Mouse (Mus musculus): ENCODE measurements at regions not wholly inside any gene's neighbourhood (a gene's known extent, or its start where the extent isn't known, plus 50 kb on each side); places are given as distances from the start of the nearest gene placed in this dataset.

DNA sequence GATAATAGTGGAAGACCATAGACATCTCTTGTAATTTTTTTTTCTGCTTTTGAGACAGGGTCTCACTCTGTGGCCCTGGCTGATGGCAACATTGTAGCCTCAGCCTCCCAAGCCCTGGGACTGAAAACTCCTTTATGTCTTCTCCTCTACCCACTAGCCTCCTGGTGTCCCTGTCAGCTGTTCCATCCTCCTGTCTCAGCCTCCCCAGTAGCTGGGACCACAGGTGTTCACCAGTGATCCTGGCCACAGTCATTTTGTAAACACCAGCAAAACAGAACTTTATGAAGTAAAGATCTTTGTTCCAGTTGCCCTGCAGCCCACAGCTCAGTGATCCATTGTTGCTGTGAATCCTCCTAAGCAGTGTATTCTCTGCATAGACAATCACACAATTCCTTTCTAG, 129.9 kb upstream of the Eya4 start:
- DNase-seq (ENCODE audit: low spot score), result no peak

DNA sequence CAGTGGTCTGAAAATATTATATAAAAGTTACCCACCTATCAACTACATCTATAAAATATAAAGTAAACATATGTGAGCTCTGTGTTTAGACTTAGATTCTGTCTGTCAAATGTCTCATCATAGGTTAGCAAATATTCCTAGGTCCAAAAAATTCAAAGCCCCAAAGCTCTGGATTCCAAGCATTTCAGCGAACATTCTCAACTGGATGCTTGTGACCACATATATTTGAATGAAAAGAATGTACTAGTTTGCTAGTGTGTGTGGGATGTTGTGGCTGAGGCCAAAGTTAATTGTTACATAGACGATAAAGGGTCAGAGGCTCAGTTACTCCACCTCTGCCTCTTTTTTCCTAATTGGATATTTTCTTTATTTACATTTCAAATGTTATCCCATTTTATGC, 128.3 kb upstream of the Eya4 start:
- DNase-seq (ENCODE audit: low spot score), result no peak

DNA sequence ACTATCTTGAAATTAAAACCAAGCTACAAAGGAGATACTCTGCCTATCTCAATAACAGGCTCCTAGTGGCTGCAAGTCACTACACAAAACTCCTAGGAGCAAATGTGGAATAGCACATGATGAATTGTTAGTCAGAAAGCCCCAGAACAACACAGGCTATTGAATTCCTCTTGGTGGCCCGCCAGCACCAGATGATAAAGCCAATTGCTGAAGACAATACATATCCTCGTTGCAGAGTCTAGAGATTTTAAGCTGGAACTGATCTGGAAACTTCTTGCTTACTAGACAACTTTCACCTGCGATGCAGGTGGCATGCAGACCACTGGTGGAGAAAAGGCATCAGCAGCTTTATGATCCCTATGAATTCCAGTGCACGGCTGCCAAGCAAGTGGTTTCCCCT, 126.5 kb upstream of the Eya4 start:
- DNase-seq (ENCODE audit: low spot score), result no peak

DNA sequence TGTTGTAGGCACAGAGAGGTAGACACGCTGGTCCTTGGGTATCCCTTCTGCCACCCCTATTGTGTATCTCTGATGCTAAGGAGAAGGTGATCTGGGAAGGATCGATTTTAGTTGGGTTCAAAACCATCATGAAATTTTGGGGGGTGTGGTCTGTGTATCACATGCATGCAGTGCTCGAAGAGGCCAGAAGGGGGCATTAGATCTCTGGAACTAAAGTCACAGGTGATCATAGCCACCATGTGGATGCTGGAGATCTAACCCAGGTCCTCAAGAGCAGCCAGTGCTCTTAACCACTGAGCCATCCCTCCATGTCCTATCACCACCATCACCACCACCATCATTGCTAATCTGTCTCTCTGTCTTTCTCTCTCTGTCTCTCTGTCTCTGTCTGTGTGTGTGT, 100.4 kb upstream of the Eya4 start:
- DNase-seq (ENCODE audit: low spot score), result no peak

DNA sequence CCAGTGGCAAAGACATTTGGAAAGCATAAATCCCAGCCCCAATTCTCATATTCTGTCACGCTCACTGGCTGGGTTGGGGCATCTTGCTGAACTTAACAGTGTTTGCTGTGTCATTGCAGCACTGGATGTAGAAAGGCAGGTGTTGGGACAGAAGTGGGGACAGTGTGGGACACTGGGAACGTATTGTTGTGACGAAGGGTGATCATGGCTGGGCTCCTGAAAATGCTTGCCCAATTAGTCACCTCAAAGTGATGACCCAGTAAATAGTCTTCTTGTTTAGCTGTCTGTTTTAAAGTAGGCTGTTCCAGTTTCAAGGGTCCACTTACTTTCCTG, 100.0 kb upstream of the Eya4 start:
- no peak for DNase-seq (ENCODE audit: low spot score)

DNA sequence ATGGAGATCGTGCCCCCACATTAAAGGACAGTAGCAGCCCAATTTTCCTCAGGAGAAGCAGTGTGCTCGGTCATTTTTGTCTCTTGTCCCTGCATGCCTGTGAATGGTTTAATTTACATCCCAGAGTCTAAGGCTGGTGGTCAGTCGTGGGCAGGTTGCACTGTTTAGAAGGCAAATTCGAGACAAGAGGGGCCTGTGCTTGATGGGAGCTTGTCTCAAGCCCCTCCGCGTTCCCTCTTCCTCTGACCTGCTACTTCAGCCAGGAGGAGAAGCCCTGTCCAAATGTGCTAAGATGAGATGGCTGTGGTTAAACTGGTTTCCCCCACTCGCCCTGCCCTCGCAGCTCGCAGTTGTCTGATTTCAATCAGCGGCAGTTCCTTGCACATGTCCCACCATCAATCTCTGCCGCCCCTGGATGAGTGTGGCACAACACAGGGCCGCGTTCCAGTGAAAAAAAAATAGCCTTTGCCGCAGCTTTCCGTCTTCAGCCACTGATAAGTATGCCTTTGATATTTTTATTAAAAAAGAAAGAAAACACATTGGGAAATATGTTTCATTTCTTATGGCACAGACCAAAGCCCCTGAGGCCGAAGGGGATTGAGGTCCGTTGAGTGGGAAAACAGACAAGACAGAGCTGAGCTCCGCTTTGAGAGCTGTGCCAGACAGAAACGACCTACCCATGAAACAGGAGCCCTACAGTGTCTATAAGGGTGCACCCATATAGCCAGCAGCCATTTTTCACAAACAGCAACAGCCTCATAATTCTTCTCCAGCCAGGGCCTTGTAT, 99.5 kb upstream of the Eya4 start:
- DNase-seq (ENCODE audit: low spot score), result peak; percentile 51

DNA sequence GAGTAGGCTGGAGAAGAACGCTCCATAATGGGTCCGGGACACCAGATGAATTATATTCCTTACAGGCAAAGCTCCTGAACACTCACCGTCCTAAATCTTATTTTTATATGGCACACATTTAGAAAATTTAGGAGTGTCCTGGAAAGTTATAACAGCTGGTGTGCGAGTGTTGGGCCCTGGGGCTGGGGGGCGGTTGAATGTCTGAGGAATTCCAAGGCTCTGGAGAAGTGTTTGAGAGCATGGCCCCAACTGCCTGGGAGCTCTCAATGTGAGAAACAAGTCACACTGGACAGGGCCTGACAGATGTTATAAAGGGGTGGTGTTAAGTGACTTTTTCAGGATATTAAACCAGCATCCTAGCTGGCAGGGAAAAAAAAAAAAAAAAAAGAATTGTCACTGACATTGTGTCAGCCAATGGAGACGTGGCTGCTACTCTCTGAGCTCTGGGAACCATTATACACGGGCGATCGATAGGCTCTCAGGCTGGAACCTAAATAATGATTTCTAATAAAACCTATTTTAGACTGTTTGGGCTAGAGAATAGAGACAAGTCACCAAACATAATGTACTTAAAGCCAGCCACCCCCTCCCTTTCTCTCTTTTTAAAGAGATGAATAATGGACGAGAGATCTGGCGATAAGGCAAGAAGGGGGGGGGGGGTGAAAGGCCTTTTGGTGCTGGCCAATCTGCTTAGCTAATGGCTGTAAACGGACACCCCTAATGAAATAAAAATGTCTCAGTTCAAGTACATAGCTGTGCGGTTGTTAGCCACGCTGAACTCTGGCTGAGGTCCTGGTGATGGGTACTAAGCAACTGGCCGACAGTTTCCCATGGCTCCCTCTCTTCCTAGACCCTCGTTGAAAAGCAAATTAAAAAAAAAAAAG, 98.6 kb upstream of the Eya4 start:
- DNase-seq (ENCODE audit: low spot score), result peak; percentile 40

DNA sequence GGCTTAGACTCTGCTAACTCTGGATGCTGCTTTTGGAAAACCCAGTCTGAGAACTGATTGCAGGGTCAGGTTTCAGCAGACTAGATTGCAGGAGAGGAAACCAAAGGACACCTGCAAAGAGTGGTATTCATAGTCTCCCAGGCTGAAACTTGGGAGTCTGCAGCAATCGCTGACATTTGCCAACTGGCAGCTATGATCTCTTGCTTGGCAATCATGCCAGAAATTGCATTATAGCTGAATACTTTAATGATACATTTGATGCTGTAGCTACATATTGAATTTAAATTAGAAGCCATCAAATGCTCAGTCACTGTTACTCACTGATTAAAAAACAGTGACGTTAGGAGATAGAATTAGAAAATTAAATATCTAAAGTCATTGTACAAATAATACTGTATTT, 79.8 kb upstream of the Eya4 start:
- no peak for DNase-seq (ENCODE audit: low spot score)

DNA sequence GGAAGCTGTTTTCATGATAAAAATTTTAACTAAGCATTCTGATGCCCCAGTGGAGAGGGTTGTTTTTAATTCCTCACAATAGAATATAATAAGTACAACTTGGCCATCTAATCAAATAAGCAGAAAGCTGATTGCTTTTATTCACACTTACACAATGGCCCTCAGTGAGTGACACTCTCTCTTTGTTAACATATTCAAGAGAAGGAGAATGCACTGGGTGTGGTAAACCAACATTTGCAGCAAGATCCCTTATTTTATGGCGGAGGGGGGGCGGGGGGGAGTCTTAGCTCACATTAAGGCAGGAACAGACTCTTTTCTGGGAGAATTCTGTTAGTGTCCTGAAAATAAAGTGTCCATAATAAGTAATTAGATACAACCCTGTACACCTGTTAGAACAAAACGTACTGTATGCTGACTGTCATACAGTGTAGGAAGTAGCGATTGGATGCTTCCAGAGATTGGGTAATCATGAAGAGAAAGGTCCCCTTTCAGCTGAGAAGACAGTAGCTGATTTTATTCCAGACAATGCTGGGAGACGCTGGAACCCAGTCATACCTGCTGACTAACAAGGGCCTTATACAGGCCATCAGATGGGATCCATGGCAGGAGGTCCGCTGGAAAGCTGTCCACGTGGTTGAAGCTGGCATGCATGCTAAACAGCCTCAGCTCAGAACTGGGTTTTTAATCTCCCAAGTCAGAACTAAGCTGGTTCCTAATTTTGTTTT, 63.4 kb upstream of the Eya4 start:
- no peak for DNase-seq (ENCODE audit: low spot score)

DNA sequence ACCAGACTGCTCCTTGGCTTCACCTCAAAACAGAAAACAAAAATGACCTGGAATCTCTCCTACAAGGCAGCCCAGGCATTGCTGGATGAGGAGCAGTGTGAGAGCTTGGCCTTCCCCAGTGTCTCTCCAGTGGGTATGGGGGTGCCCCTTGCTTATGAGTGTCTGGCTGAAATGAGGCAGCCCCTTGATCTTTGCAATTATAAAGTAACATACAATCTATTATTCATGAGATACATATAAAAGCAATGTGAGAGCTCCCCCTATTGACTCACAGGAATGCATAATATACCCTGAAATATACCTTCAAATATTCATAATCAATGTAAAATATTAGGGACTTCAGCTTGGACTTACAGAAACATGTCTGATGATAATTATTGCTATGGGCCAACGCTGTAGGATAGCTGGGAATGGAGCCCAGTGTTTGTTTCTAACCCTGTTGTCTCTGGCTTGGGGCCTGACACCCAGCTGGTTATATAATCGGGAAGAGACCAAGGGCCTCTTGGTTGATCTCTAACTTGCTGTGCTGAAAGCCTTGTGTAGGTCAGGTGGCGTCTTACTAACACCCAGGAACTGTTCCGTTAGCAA, 52.9 kb upstream of the Eya4 start:
- DNase-seq (ENCODE audit: low spot score), result no peak
